Mouse (Mus musculus): ENCODE measurements at regions not wholly inside any gene's neighbourhood (a gene's known extent, or its start where the extent isn't known, plus 50 kb on each side); places are given as distances from the start of the nearest gene placed in this dataset.

- Histone ChIP-seq H3K27ac (ENCODE audit: poor library complexity, severe bottlenecking) (no peak overlapping the region), H3K4me1 (replicated peaks) (no peaks in the 10 kb centered on the region), H3K36me3 (no peaks in the 10 kb centered on the region), H3K9me3 (replicated peaks) (no peaks in the 10 kb centered on the region), H3K4me2 (no peak overlapping the region), H3K27me3 (replicated peaks) (no peaks in the 10 kb centered on the region), H3K9ac (no peak overlapping the region), H3K4me3 (no peak overlapping the region)
- ATAC-seq (ENCODE audit: insufficient number of reproducible peaks, low FRiP score) = no peak
- 44% methylated on average over 6 of the region's 6 CpGs for WGBS
Observed at GRCm38 (mm10) chr8:95979223-95979622, 90.9 kb upstream of the Got2 start.

DNA sequence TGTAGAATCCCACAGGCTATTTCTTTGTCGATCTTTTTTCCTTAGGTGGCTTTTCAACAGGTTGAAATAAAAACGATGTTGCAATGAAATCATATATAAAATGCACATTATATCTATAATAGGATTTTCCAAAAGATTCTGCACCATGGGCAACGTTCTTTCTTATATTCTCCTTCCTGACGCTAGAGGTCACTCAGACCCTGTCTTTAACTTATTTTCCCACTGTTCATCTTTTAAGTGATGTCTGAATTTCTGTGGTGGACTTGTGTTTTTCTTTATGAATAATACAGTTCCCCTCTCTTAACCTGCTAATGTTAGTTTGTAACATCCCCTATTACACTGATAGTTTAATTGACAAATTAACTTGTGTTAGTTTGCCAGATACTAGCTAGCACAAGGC is 86.5 kb upstream of the Got2 start:
- no peak overlapping the region for H3K9ac ChIP-seq
- no peak for ATAC-seq (ENCODE audit: insufficient number of reproducible peaks, low FRiP score)
- no peak overlapping the region for H3K4me2 ChIP-seq
- 17% methylated on average over 4 of the region's 4 CpGs for WGBS
- no peaks in the 10 kb centered on the region for H3K36me3 ChIP-seq
- no peaks in the 10 kb centered on the region; the same call in 1 of the 2 replicates for H3K27me3 ChIP-seq (replicated peaks)
- no peak overlapping the region for H3K27ac ChIP-seq (ENCODE audit: poor library complexity, severe bottlenecking)
- H3K4me3 ChIP-seq = no peak overlapping the region
- H3K9me3 ChIP-seq (replicated peaks) = no peaks in the 10 kb centered on the region
- 0 out of 2 replicates have a peak, but pooled peaks cover 6% of the 10 kb centered on the region for H3K4me1 ChIP-seq (replicated peaks)

DNA sequence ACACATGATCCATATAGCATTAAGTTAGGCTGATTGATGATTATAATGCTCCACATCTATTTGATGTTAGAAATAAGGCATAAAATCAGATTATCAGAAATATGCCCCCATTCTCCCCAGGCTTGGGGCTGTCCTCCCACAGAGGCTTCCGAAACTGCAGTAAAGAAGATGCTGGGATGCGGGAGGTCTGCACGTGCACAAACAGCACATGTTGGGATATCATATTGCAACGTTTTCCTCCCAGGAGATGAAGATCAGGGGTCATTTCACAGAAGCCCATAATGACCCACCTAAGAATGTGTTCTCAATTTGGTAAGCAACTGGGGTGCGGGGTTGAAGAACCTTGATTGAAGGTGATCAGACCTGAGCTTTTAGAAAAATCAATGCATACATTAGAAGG is 85.9 kb upstream of the Got2 start:
- no peaks in the 10 kb centered on the region; the same call in 1 of the 2 replicates for H3K27me3 ChIP-seq (replicated peaks)
- no peak overlapping the region for H3K4me3 ChIP-seq
- 57% methylated on average over 5 of the region's 5 CpGs for WGBS
- no peaks in the 10 kb centered on the region for H3K36me3 ChIP-seq
- no peak overlapping the region for H3K4me2 ChIP-seq
- ATAC-seq (ENCODE audit: insufficient number of reproducible peaks, low FRiP score) = no peak
- 0 out of 2 replicates have a peak, but pooled peaks cover 6% of the 10 kb centered on the region for H3K4me1 ChIP-seq (replicated peaks)
- H3K9ac ChIP-seq = no peak overlapping the region
- no peak overlapping the region for H3K27ac ChIP-seq (ENCODE audit: poor library complexity, severe bottlenecking)
- no peaks in the 10 kb centered on the region for H3K9me3 ChIP-seq (replicated peaks)

DNA sequence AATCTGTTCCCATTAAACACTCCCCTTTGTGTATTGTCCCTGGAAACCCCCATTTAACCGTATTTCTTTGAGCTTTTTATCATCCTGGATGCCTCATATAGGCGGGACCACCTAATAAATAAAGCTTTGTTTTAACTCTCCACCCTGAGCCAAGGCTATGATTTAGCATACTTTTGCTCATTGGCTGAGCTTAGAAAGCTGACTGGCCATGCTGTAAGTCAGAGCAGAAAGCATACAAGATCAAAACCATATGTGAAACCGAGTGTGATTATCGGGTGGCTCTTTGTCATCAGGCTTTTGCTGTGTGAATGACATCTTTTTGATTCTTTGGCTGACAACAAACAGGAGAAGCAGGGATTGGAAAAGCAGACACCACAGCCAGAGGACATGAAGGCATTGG is 85.2 kb upstream of the Got2 start:
- Histone ChIP-seq H3K4me3 (no peak overlapping the region), H3K27ac (ENCODE audit: poor library complexity, severe bottlenecking) (no peak overlapping the region), H3K9me3 (replicated peaks) (no peaks in the 10 kb centered on the region), H3K27me3 (replicated peaks) (no peaks in the 10 kb centered on the region; the same call in 1 of the 2 replicates), H3K9ac (no peak overlapping the region), H3K4me1 (replicated peaks) (0 out of 2 replicates have a peak, but pooled peaks cover 6% of the 10 kb centered on the region), H3K36me3 (no peaks in the 10 kb centered on the region), H3K4me2 (no peak overlapping the region)
- ATAC-seq (ENCODE audit: insufficient number of reproducible peaks, low FRiP score) = no peak
- 38% methylated on average over 4 of the region's 4 CpGs for WGBS

GRCm38 (mm10) chr8:95968828-95969227 is 80.5 kb upstream of the Got2 start:
- H3K4me1 ChIP-seq (replicated peaks) = 0 out of 2 replicates have a peak, but pooled peaks cover 6% of the 10 kb centered on the region
- no peak overlapping the region for H3K4me2 ChIP-seq
- H3K36me3 ChIP-seq = no peaks in the 10 kb centered on the region
- H3K9ac ChIP-seq = no peak overlapping the region
- 75% methylated on average over 6 of the region's 6 CpGs for WGBS
- no peak for ATAC-seq (ENCODE audit: insufficient number of reproducible peaks, low FRiP score)
- H3K27me3 ChIP-seq (replicated peaks) = no peaks in the 10 kb centered on the region; the same call in 1 of the 2 replicates
- H3K27ac ChIP-seq (ENCODE audit: poor library complexity, severe bottlenecking) = no peak overlapping the region
- no peaks in the 10 kb centered on the region for H3K9me3 ChIP-seq (replicated peaks)
- no peak overlapping the region for H3K4me3 ChIP-seq

DNA sequence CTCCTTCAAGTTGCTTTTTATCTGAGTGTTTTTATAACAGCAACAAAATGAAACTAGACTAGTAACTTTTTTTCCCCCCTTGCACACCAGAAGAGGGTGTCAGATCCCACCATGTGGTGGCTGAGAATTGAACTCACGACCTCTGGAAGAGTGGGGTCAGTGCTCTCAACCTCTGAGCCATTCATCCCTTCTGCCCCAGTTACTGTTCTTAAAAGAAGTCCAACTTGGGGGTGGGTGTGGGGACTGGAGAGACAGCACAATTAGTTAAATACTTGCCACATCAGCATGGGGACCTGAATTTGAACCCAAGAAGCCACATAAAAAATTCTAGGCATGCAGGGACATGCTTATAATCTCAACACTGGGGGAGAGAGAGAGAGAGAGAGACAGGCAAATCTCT is 78.1 kb upstream of the Got2 start:
- no peaks in the 10 kb centered on the region for H3K27me3 ChIP-seq (replicated peaks)
- no peaks in the 10 kb centered on the region for H3K36me3 ChIP-seq
- no peak overlapping the region for H3K4me3 ChIP-seq
- no peak for ATAC-seq (ENCODE audit: insufficient number of reproducible peaks, low FRiP score)
- WGBS = 63% methylated on average over 1 of the region's 1 CpGs
- H3K9ac ChIP-seq = no peak overlapping the region
- no peaks in the 10 kb centered on the region for H3K9me3 ChIP-seq (replicated peaks)
- no peak overlapping the region for H3K4me2 ChIP-seq
- H3K27ac ChIP-seq (ENCODE audit: poor library complexity, severe bottlenecking) = no peak overlapping the region
- no peaks in the 10 kb centered on the region for H3K4me1 ChIP-seq (replicated peaks)

DNA sequence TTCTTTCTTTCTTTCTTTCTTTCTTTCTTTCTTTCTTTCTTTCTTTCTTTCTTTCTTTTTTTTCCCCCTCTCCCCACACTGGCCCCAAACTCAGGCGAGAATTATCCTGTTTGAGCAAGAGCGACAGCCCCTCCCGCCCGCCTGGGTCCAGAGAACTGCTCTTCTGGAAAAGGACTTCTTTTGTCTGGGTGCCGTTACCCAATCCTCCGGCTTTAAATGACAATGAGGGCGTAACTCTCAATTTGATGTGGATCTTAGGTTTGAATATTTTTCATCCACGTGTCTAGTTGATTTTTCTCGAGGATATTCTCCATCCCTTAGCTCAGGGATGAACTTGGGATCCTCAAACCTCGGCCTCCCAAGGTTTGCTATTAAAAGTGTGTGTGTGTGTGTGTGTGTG is 63.9 kb upstream of the Got2 start:
- ATAC-seq (ENCODE audit: insufficient number of reproducible peaks, low FRiP score) = no peak
- H3K9me3 ChIP-seq (replicated peaks) = no peaks in the 10 kb centered on the region
- H3K36me3 ChIP-seq = no peaks in the 10 kb centered on the region
- no peak overlapping the region for H3K4me3 ChIP-seq
- H3K4me2 ChIP-seq = peak overlapping the region; percentile 64
- 44% methylated on average over 10 of the region's 10 CpGs for WGBS
- peaks cover 14% of the 10 kb centered on the region; the same call in 1 of the 2 replicates for H3K27me3 ChIP-seq (replicated peaks)
- no peak overlapping the region for H3K9ac ChIP-seq
- no peaks in the 10 kb centered on the region for H3K4me1 ChIP-seq (replicated peaks)
- no peak overlapping the region for H3K27ac ChIP-seq (ENCODE audit: poor library complexity, severe bottlenecking)

DNA sequence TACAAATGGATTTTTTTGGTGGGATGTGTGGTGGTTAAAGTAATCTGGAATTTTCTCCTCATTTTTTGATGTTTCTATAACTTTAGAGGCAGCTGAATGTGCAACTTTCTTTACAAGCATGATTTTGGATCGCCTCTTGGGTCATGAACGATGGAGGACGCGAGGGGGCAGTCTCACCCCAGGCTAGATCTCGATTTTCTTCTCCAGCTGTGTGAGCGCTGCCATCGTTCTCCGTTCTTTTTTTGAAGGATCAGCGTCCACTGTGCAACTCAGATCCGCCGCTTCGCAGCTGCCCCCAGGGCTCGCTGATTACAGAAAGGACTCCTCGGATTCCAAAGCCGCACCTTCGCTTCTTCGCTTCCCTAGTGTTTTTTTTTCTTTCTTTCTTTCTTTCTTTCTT is 63.4 kb upstream of the Got2 start:
- ATAC-seq (ENCODE audit: insufficient number of reproducible peaks, low FRiP score) = no peak
- Histone ChIP-seq H3K27ac (ENCODE audit: poor library complexity, severe bottlenecking) (no peak overlapping the region), H3K4me3 (peak overlapping the region; percentile 41), H3K27me3 (replicated peaks) (peaks cover 14% of the 10 kb centered on the region; the same call in 1 of the 2 replicates), H3K4me1 (replicated peaks) (no peaks in the 10 kb centered on the region), H3K36me3 (no peaks in the 10 kb centered on the region), H3K4me2 (peak overlapping the region; percentile 64), H3K9me3 (replicated peaks) (no peaks in the 10 kb centered on the region), H3K9ac (no peak overlapping the region)
- WGBS = 2% methylated on average over 17 of the region's 17 CpGs
